Mouse (Mus musculus): ENCODE data around the gene Slc11a2.
"Not testable (repeated sequence)": the region's sequence is repeated elsewhere in the genome, so short reads cannot be mapped to it uniquely, and the experiment has no call there.

Gene Slc11a2

GRCm38 (mm10) chr15:100402347-100402746 lies 22.5 kb downstream of the Slc11a2 start:
- DNase-seq = no peak

- DNase-seq = no peak
These were observed 23.1 kb downstream of the Slc11a2 start for GRCm38 (mm10) chr15:100401811-100402210.

- no peak for DNase-seq
These were observed 24.2 kb downstream of the Slc11a2 start for GRCm38 (mm10) chr15:100400592-100401250.

GRCm38 (mm10) chr15:100395561-100395960 lies 29.3 kb downstream of the Slc11a2 start:
- no peak for DNase-seq

- DNase-seq = no peak
These were observed 31.9 kb downstream of the Slc11a2 start for GRCm38 (mm10) chr15:100393016-100393415.

- no peak for DNase-seq
These were observed 33.3 kb downstream of the Slc11a2 start for GRCm38 (mm10) chr15:100391599-100391998.

- DNase-seq = no peak
These were observed 33.8 kb downstream of the Slc11a2 start for GRCm38 (mm10) chr15:100391066-100391465.

GRCm38 (mm10) chr15:100388886-100389285 lies 36.0 kb downstream of the Slc11a2 start:
- DNase-seq = no peak

GRCm38 (mm10) chr15:100388224-100388835 lies 36.5 kb downstream of the Slc11a2 start:
- DNase-seq = peak; percentile 15 to 32

- peak; percentile 8 to 49 for DNase-seq
These were observed 37.2 kb downstream of the Slc11a2 start for GRCm38 (mm10) chr15:100387544-100388223.

GRCm38 (mm10) chr15:100385705-100386104 lies 39.2 kb downstream of the Slc11a2 start:
- DNase-seq = no peak

- no peak for DNase-seq
These were observed 44.8 kb downstream of the Slc11a2 start for GRCm38 (mm10) chr15:100380104-100380503.

- DNase-seq = no peak
These were observed 45.2 kb downstream of the Slc11a2 start for GRCm38 (mm10) chr15:100379658-100380057.

- not testable (repeated sequence) for DNase-seq
These were observed 46.9 kb downstream of the Slc11a2 start for GRCm38 (mm10) chr15:100377847-100378505.

GRCm38 (mm10) chr15:100375066-100375465 lies 49.8 kb downstream of the Slc11a2 start:
- peak; percentile 37 to 73 for DNase-seq

GRCm38 (mm10) chr15:100367119-100367518 lies 57.8 kb downstream of the Slc11a2 start:
- DNase-seq = no peak

- not testable (repeated sequence) for DNase-seq
These were observed 58.9 kb downstream of the Slc11a2 start for GRCm38 (mm10) chr15:100365967-100366366.

- no peak for DNase-seq
These were observed 60.6 kb downstream of the Slc11a2 start, which contains the start of gene Higd1c for GRCm38 (mm10) chr15:100364242-100364641. Higd1c (plus strand) TSS chr15:100364542.

- DNase-seq = no peak
These were observed 69.0 kb downstream of the Slc11a2 start for GRCm38 (mm10) chr15:100355876-100356275.

GRCm38 (mm10) chr15:100353399-100353798 lies 71.5 kb downstream of the Slc11a2 start:
- DNase-seq = not testable (repeated sequence)

- no peak for DNase-seq
These were observed 72.1 kb downstream of the Slc11a2 start, which contains the start of the genes Methig1 and Mettl7a2 for GRCm38 (mm10) chr15:100352711-100353250. Methig1 (plus strand) TSS chr15:100353149. Mettl7a2 (plus strand) TSS chr15:100353200.

- DNase-seq = no peak
These were observed 73.3 kb downstream of the Slc11a2 start for GRCm38 (mm10) chr15:100351501-100352060.
